Mouse (Mus musculus) lung, postnatal 0 days (tissue): Measurements from ENCODE around the gene Olfr768. TPM values are rescaled to one million over a fixed set of nuclear protein-coding genes. Genes with fewer than 3 reads are reported as not detected.

ENCODE experiments used
- polyA plus RNA-seq: library from polyadenylated mRNA; unstranded; fragments of >200 nt; fragmentation: Nextera tagmentation; extraction: Ambion mirVana; gene quantifications from 2 replicates; pipeline ENCODE4 v1.2.1, GENCODE M21; 2015

Gene Olfr768
- polyA plus RNA-seq, 1 experiment from 2014 or later: not detected

Other genes with a start within 250 kb of the Olfr768 start
- gene Gdf11, start 207.7 kb downstream of the Olfr768 start, polyA plus RNA-seq: 1.6 and 2.1 TPM in 2 replicates
- gene Cd63, start 198.4 kb downstream of the Olfr768 start, polyA plus RNA-seq: 761 and 764 TPM in 2 replicates
- gene Rdh5, start 176.5 kb downstream of the Olfr768 start, polyA plus RNA-seq: 13.2 and 16.7 TPM in 2 replicates
- gene Bloc1s1, start 175.3 kb downstream of the Olfr768 start, polyA plus RNA-seq: 228 and 243 TPM in 2 replicates
- gene Itga7, start 165.6 kb downstream of the Olfr768 start, polyA plus RNA-seq: 14.6 and 20.7 TPM in 2 replicates
- gene Mettl7b, start 138.4 kb downstream of the Olfr768 start, polyA plus RNA-seq: 0.10 and 0.33 TPM in 2 replicates
- gene Olfr9, start 109.9 kb downstream of the Olfr768 start, polyA plus RNA-seq: not detected in 2 replicates
- not detected in 2 replicates for gene Olfr763, start 88.6 kb downstream of the Olfr768 start, polyA plus RNA-seq
- gene Olfr764-ps1, start 59.5 kb downstream of the Olfr768 start, polyA plus RNA-seq: not detected in 2 replicates
- gene Olfr765, start 49.4 kb downstream of the Olfr768 start, polyA plus RNA-seq: not detected in 2 replicates
- gene Olfr766-ps1, start 30.4 kb downstream of the Olfr768 start, polyA plus RNA-seq: not detected in 2 replicates
- gene Olfr767, start 16.5 kb downstream of the Olfr768 start, polyA plus RNA-seq: not detected in 2 replicates
- not detected in 2 replicates for gene Olfr769, start 18.5 kb upstream of the Olfr768 start, polyA plus RNA-seq
- not detected in 2 replicates for gene Olfr770, start 39.6 kb upstream of the Olfr768 start, polyA plus RNA-seq
- not detected in 2 replicates for gene Olfr771, start 65.4 kb upstream of the Olfr768 start, polyA plus RNA-seq
- not detected in 2 replicates for gene Olfr772, start 78.5 kb upstream of the Olfr768 start, polyA plus RNA-seq
- gene Olfr773, start 88.0 kb upstream of the Olfr768 start, polyA plus RNA-seq: not detected in 2 replicates
- gene Olfr774, start 136.8 kb upstream of the Olfr768 start, polyA plus RNA-seq: not detected in 2 replicates
- gene Olfr775, start 149.0 kb upstream of the Olfr768 start, polyA plus RNA-seq: not detected in 2 replicates
- gene Olfr776, start 159.8 kb upstream of the Olfr768 start, polyA plus RNA-seq: not detected in 2 replicates
- gene Olfr777, start 172.1 kb upstream of the Olfr768 start, polyA plus RNA-seq: not detected in 2 replicates
- not detected in 2 replicates for gene Olfr780, start 218.7 kb upstream of the Olfr768 start, polyA plus RNA-seq
- gene Olfr781, start 229.5 kb upstream of the Olfr768 start, polyA plus RNA-seq: not detected in 2 replicates
- not detected in 2 replicates for gene Olfr782, start 249.5 kb upstream of the Olfr768 start, polyA plus RNA-seq